Mouse (Mus musculus): Measurements from ENCODE around the gene Polr3b.

Polr3b gene

GRCm38 (mm10) chr10:84760118-84761111 is 138.3 kb downstream of the Polr3b start:
- no peak for DNase-seq (ENCODE audit: low read depth)

- DNase-seq (ENCODE audit: low read depth): no peak
Observed at GRCm38 (mm10) chr10:84768766-84769165, 146.7 kb downstream of the Polr3b start.

- DNase-seq (ENCODE audit: low read depth): no peak
Observed at GRCm38 (mm10) chr10:84772380-84773130, 150.5 kb downstream of the Polr3b start.

GRCm38 (mm10) chr10:84773889-84774288 is 151.8 kb downstream of the Polr3b start:
- no peak for DNase-seq (ENCODE audit: low read depth)

GRCm38 (mm10) chr10:84774573-84774972 is 152.5 kb downstream of the Polr3b start:
- no peak for DNase-seq (ENCODE audit: low read depth)
